Mouse (Mus musculus): ENCODE results near the gene Lmln.

- no peak for TF ChIP-seq POLR2A (IDR thresholded peaks at IDR 0.05; ENCODE audit: insufficient read length, low read depth)
- no peak for TF ChIP-seq E2F4 (IDR thresholded peaks at IDR 0.05; ENCODE audit: insufficient read depth)
- no peak for TF ChIP-seq MAX (IDR thresholded peaks at IDR 0.05; ENCODE audit: low read depth)
- no peak for TF ChIP-seq POLR2AphosphoS2 (IDR thresholded peaks at IDR 0.05; ENCODE audit: insufficient read length, low read depth)
- TF ChIP-seq TCF3 (IDR thresholded peaks at IDR 0.05; ENCODE audit: insufficient read length, low read depth): no peak
- TF ChIP-seq REST (IDR thresholded peaks at IDR 0.05; ENCODE audit: insufficient read depth, insufficient read length): no peak
Measured at GRCm38 (mm10) chr16:33062682-33063131, 386 bp downstream of the Lmln start.

Measured in myocyte (in vitro differentiated cells).